Mouse (Mus musculus) heart, adult 2 months (tissue): ENCODE results near the gene Skor1. TPM values are rescaled to one million over a fixed set of nuclear protein-coding genes. Genes with fewer than 3 reads are reported as not detected.

Experiments
- DNase-seq, 2 experiments: peaks; one replicate each; pipeline ENCODE4 v3.0.0; 2021
- H3K27ac ChIP-seq: fragments of 200-600 bp; 2 replicates; pipeline ENCODE4 v1.8.1; 2022
- H3K27me3 ChIP-seq: fragments of 200-500 bp; 2 replicates; pipeline ENCODE4 v1.6.1; 2012; ENCODE audit warnings: mild to moderate bottlenecking, low read length, inconsistent platforms, mixed read lengths; ENCODE audit not compliant: control insufficient read depth, insufficient read depth
- H3K36me3 ChIP-seq: fragments of 200-500 bp; 2 replicates; pipeline ENCODE4 v1.6.1; 2012; ENCODE audit warnings: low read length, inconsistent platforms; ENCODE audit not compliant: control insufficient read depth, insufficient read depth
- H3K4me1 ChIP-seq: fragments of 200-500 bp; 2 replicates; pipeline ENCODE4 v1.6.1; 2011; ENCODE audit warnings: low read length; ENCODE audit not compliant: control insufficient read depth, insufficient read depth
- H3K4me3 ChIP-seq: fragments of 200-600 bp; 2 replicates; pipeline ENCODE4 v1.8.1; 2022
- H3K79me2 ChIP-seq: fragments of 200-500 bp; replicated peaks from 2 replicates; pipeline ENCODE4 v1.6.1; 2012; ENCODE audit warnings: mild to moderate bottlenecking, inconsistent platforms, low read length, moderate library complexity, mixed read lengths; ENCODE audit not compliant: control insufficient read depth, insufficient read depth
- H3K9ac ChIP-seq: fragments of 200-500 bp; 2 replicates; pipeline ENCODE4 v1.6.1; 2012; ENCODE audit warnings: low read depth, mild to moderate bottlenecking, control low read depth, inconsistent platforms, low read length, mixed read lengths
- CTCF ChIP-seq: fragments of 200-600 bp; IDR thresholded peaks from 2 replicates; pipeline ENCODE4 v1.8.1; 2022; ENCODE audit warnings: antibody characterized with exemption, mild to moderate bottlenecking, moderate library complexity
- EP300 ChIP-seq: fragments of 200-500 bp; IDR thresholded peaks from 2 replicates; pipeline ENCODE4 v1.6.1; 2011; ENCODE audit warnings: low read depth, low read length, control low read depth; ENCODE audit not compliant: insufficient read depth
- POLR2A ChIP-seq: fragments of 200-500 bp; IDR thresholded peaks from 2 replicates; pipeline ENCODE4 v1.6.1; 2011; ENCODE audit warnings: mild to moderate bottlenecking, low read depth, low read length, control low read depth; ENCODE audit not compliant: insufficient read depth
- WGBS: fragments of 180-500 bp; shearing (Covaris S2); methylation state at CpG from one replicate; pipeline ENCODE4 v1.1.7; 2018; 5-methylcytosine and 5-hydroxymethylcytosine counted together
- intact Hi-C: fragments of 180-260 bp; cut with DNase I; formaldehyde crosslinking; loops from one replicate; pipeline ENCODE4 v1.15.1; 2025
- polyA plus RNA-seq: library from polyadenylated mRNA; depleted of rRNA; stranded (reverse); fragments of >200 nt; gene quantifications from 2 replicates; pipeline ENCODE4 v1.2.3, GENCODE M21; 2012
- total RNA-seq, 2 experiments: library from RNA; stranded (reverse); gene quantifications; 2 replicates each; pipeline ENCODE4 v1.2.3; 2021

Skor1 gene
- total and polyA plus RNA-seq, 3 experiments, result 0.04 to 0.10 (median 0.07) TPM

GRCm38 (mm10) chr9:63143641-63144501, 4.9 kb downstream of the Skor1 start:
- no peak overlapping the region for H3K27ac ChIP-seq
- intact Hi-C loops, result no loop called here
- peak in 1 of 2 experiments; percentile 14 for DNase-seq
- peaks cover 58% of the 10 kb centered on the region for H3K27me3 ChIP-seq
- TF ChIP-seq EP300, result no peak
- no peak for TF ChIP-seq CTCF
- no peak for TF ChIP-seq POLR2A
- H3K36me3 ChIP-seq, result no peaks in the 10 kb centered on the region
- H3K79me2 ChIP-seq, result no peaks in the 10 kb centered on the region
- no peak overlapping the region for H3K9ac ChIP-seq
- WGBS, result 4% methylated on average over 47 of the region's 47 CpGs
- H3K4me1 ChIP-seq, result no peaks in the 10 kb centered on the region
- H3K4me3 ChIP-seq, result no peak overlapping the region

- WGBS, result 3% methylated on average over 25 of the region's 25 CpGs
These were observed 5.5 kb downstream of the Skor1 start for GRCm38 (mm10) chr9:63143227-63143626.

GRCm38 (mm10) chr9:63142335-63143036, 6.3 kb downstream of the Skor1 start:
- no peak overlapping the region for H3K27ac ChIP-seq
- no peak overlapping the region for H3K9ac ChIP-seq
- DNase-seq, result peak in 1 of 2 experiments; percentile 17
- no peaks in the 10 kb centered on the region for H3K4me1 ChIP-seq
- H3K4me3 ChIP-seq, result no peak overlapping the region
- H3K79me2 ChIP-seq, result no peaks in the 10 kb centered on the region
- intact Hi-C loops, result no loop called here
- TF ChIP-seq EP300, result no peak
- TF ChIP-seq POLR2A, result no peak
- no peak for TF ChIP-seq CTCF
- no peaks in the 10 kb centered on the region for H3K36me3 ChIP-seq
- WGBS, result 2% methylated on average over 42 of the region's 42 CpGs
- H3K27me3 ChIP-seq, result peaks cover 57% of the 10 kb centered on the region

More at GRCm38 (mm10) chr9:63143227-63143626, 5.5 kb downstream of the Skor1 start:
- no peak for DNase-seq
- Histone ChIP-seq H3K4me3 (no peak overlapping the region), H3K4me1 (no peaks in the 10 kb centered on the region), H3K79me2 (no peaks in the 10 kb centered on the region), H3K27me3 (peaks cover 56% of the 10 kb centered on the region), H3K36me3 (no peaks in the 10 kb centered on the region), H3K9ac (no peak overlapping the region), H3K27ac (no peak overlapping the region)
- intact Hi-C loops, result no loop called here
- TF ChIP-seq CTCF (no peak), EP300 (no peak), POLR2A (no peak)

GRCm38 (mm10) chr9:63141641-63142334, 7.0 kb downstream of the Skor1 start:
- peaks cover 53% of the 10 kb centered on the region for H3K27me3 ChIP-seq
- H3K9ac ChIP-seq, result no peak overlapping the region
- peak in 1 of 2 experiments; percentile 22 for DNase-seq
- WGBS, result 2% methylated on average over 24 of the region's 24 CpGs
- intact Hi-C loops, result no loop called here
- H3K27ac ChIP-seq, result no peak overlapping the region
- no peak overlapping the region for H3K4me3 ChIP-seq
- H3K36me3 ChIP-seq, result no peaks in the 10 kb centered on the region
- no peaks in the 10 kb centered on the region for H3K4me1 ChIP-seq
- H3K79me2 ChIP-seq, result no peaks in the 10 kb centered on the region
- TF ChIP-seq POLR2A, result no peak
- TF ChIP-seq EP300, result no peak
- no peak for TF ChIP-seq CTCF

- DNase-seq, result peak in 1 of 2 experiments; percentile 15
- H3K79me2 ChIP-seq, result no peaks in the 10 kb centered on the region
- H3K4me1 ChIP-seq, result peaks cover 1% of the 10 kb centered on the region; the same call in 1 of the 2 replicates
- intact Hi-C loops, result no loop called here
- peaks cover 42% of the 10 kb centered on the region for H3K27me3 ChIP-seq
- no peaks in the 10 kb centered on the region for H3K36me3 ChIP-seq
- WGBS, result 6% methylated on average over 9 of the region's 9 CpGs
- H3K9ac ChIP-seq, result no peak overlapping the region
- H3K4me3 ChIP-seq, result no peak overlapping the region
- no peak overlapping the region for H3K27ac ChIP-seq
- TF ChIP-seq EP300 (no peak), CTCF (no peak), POLR2A (no peak)
These were observed 8.6 kb downstream of the Skor1 start for GRCm38 (mm10) chr9:63140211-63140610.
